Mouse (Mus musculus) pancreas, adult 10 weeks (tissue): ENCODE data around the gene Olfr801. TPM values are rescaled to one million over a fixed set of nuclear protein-coding genes. Genes with fewer than 3 reads are reported as not detected.

Experiments used
- polyA plus RNA-seq: library from polyadenylated mRNA; stranded (reverse); fragments of 350-450 nt; fragmentation: Illumina TruSeq; extraction: RNeasy Lipid Tissue Mini Kit (QIAGEN cat#74804); gene quantifications from one replicate; pipeline ENCODE4 v1.2.3, GENCODE M21; 2015; ENCODE audit warnings: low read depth, low replicate concordance; ENCODE audit not compliant: insufficient read depth

The Olfr801 gene
- not detected for polyA plus RNA-seq

DNA sequence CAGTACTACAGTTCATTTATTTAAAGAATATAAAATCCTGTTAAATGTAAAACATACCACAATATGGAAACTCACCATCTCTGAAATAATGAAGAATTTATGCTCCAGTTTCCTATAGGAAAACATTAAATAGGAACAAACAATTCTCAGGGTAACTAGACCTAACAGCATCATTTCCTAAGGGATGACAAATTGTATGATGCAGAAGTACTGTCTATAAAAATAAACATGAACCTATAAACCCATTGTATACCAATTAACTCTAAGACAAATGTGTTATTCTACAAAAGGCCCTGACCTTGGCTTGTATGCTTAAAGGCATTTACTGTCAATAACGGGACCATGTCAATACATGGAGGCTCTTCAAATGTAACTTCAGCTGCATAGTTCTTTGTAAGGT is at the start of gene Olfr801:
Gene Olfr801 (minus strand): TSS at position 101 of the 400 bp plus-strand sequence.

DNA sequence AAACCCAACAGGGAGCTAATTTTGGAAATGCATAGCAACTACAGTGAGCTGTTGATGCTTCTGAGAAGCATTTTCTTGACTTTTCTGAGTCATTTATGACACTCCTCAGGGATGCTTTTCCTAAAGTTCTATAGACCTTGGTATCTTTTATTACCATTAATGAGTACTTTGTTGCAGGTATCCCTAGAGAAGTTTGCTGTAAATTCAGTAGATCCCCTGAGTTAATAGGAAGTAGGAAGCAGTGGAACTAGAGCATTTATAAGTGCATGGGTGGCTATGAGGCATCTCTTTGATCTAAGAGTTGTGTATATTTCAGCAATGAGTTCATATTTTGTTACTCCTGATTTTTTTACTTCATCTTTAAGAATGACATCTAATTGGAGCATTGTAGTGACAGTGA is 29.2 kb upstream of the Olfr801 start, which contains the start of gene Olfr804:
Gene Olfr804 (plus strand): TSS at position 301 of the 400 bp plus-strand sequence.

DNA sequence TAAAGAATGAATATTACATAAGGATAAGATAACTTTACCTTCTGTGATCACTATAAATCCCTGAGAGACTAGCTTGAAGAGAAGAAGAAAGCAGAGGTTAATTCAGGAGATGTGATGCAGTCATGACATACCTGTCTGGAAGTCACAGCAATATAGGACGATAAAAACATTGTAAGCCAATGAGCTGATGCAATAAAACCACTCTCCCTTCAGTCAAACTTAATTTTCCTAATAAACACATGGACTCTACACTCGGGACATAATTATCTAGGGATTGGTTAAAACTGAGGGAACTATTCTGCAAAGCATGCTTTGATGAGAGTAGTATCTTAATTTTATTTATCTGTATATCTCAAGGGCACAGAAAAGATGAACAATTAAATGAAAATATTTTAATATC is 20.5 kb upstream of the Olfr801 start, which contains the start of gene Olfr803:
Gene Olfr803 (minus strand): TSS at position 101 of the 400 bp plus-strand sequence.

DNA sequence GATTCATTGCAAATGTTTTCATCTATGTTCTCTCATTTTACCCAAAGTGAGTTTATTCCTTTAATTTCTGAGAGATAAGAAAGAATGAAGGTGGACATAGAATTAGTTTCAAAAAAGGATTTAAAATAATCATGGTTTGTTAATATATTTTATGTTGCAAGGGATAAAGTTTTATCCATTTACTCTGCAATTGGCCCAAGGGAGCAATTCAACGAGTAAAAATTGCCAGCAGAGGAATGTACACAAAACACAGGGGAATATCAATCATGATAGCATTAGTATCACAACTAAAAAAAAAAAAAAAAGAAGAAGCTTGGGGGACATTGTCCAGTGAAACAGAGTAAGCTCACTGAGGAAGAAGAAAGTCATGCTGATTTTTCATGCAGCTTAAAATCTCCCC is 14.4 kb upstream of the Olfr801 start, which contains the start of gene Olfr802:
Gene Olfr802 (minus strand): TSS at position 101 of the 400 bp plus-strand sequence.

DNA sequence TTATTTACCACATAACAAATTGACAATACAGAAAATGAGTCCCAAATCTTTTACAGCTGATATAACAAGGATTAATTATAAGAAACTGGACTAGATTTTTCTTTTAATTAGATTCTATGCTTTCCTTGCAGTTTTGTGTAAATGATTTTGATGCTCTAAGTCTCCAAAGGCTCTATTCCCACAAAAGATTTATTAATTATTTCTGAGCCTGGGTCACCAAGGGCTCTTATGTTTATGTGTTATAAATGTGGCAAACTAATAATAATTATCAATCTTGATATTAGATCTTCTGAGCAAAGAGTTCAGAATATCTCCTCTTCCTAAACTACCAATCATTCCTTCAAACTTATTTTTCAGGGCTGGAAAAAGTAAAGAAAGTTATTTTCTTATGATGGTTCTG is 16.3 kb downstream of the Olfr801 start, which contains the start of gene Olfr800:
Gene Olfr800 (plus strand): TSS at position 301 of the 400 bp plus-strand sequence.

DNA sequence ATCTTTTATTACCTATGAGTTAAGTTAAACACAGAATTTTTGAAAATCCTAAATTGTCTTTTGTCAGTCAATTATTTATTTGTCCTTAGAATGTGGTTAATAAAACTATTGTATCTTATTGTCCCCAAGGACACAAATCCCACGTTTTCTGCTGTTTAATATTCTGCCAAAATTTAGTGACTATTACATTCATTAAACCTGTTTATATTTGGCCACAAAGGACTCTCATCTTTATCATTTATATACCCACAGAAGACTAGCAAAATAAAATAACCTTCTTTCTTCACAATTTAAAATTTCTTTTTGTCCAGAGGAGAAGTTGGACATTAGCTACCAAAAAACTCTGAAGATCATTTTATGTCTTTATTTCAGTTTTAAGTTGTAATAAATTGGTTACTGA is 36.5 kb downstream of the Olfr801 start, which contains the start of gene Olfr799:
Gene Olfr799 (plus strand): TSS at position 301 of the 400 bp plus-strand sequence.

DNA sequence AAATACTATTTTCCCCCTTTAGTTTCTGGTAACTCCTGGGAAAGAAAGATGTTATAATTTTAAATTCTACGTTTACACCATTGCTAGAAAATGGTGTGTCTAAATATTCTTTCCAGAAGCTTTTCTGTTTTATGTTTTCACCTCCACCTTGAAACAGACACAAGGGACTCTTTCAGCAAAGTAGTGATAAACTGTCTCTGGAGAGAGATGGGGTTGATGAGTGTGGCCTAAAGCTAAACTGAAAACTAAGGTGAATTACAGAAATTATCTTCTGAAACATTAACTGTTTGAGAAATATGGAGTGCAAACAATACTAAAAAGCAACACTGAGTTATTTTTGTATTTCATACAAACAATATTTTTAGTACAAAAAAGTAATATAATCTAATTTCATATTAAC is 45.8 kb downstream of the Olfr801 start, which contains the start of gene Olfr798:
Gene Olfr798 (minus strand): TSS at position 101 of the 400 bp plus-strand sequence.

Other genes starting within 250 kb of the Olfr801 start
- not detected for gene Olfr786, start 246.6 kb downstream of the Olfr801 start, polyA plus RNA-seq
- not detected for gene Olfr787, start 212.0 kb downstream of the Olfr801 start, polyA plus RNA-seq
- gene Olfr788, start 202.9 kb downstream of the Olfr801 start, polyA plus RNA-seq, result not detected
- not detected for gene Olfr789, start 189.1 kb downstream of the Olfr801 start, polyA plus RNA-seq
- not detected for gene Olfr790, start 175.4 kb downstream of the Olfr801 start, polyA plus RNA-seq
- gene Olfr791, start 152.1 kb downstream of the Olfr801 start, polyA plus RNA-seq, result not detected
- not detected for gene Olfr792, start 134.7 kb downstream of the Olfr801 start, polyA plus RNA-seq
- gene Olfr794, start 106.2 kb downstream of the Olfr801 start, polyA plus RNA-seq, result not detected
- gene Olfr796, start 61.3 kb downstream of the Olfr801 start, polyA plus RNA-seq, result not detected
- gene Olfr798, start 45.9 kb downstream of the Olfr801 start, polyA plus RNA-seq, result not detected
- not detected for gene Olfr799, start 36.4 kb downstream of the Olfr801 start, polyA plus RNA-seq
- not detected for gene Olfr800, start 16.2 kb downstream of the Olfr801 start, polyA plus RNA-seq
- gene Olfr802, start 14.3 kb upstream of the Olfr801 start, polyA plus RNA-seq, result not detected
- not detected for gene Olfr803, start 20.4 kb upstream of the Olfr801 start, polyA plus RNA-seq
- gene Olfr804, start 29.3 kb upstream of the Olfr801 start, polyA plus RNA-seq, result not detected
- not detected for gene Olfr805, start 55.5 kb upstream of the Olfr801 start, polyA plus RNA-seq
- gene Olfr806, start 68.1 kb upstream of the Olfr801 start, polyA plus RNA-seq, result not detected
- gene Olfr807, start 83.9 kb upstream of the Olfr801 start, polyA plus RNA-seq, result not detected
- gene Olfr808, start 91.6 kb upstream of the Olfr801 start, polyA plus RNA-seq, result not detected
- not detected for gene Olfr809, start 100.8 kb upstream of the Olfr801 start, polyA plus RNA-seq
- gene Olfr810, start 121.1 kb upstream of the Olfr801 start, polyA plus RNA-seq, result not detected
- gene Olfr811, start 130.5 kb upstream of the Olfr801 start, polyA plus RNA-seq, result not detected
- gene Olfr812, start 172.2 kb upstream of the Olfr801 start, polyA plus RNA-seq, result not detected
- gene Olfr813, start 181.5 kb upstream of the Olfr801 start, polyA plus RNA-seq, result not detected
- gene Olfr814, start 206.0 kb upstream of the Olfr801 start, polyA plus RNA-seq, result not detected
- gene Olfr815, start 232.0 kb upstream of the Olfr801 start, polyA plus RNA-seq, result not detected
- gene Olfr816, start 241.7 kb upstream of the Olfr801 start, polyA plus RNA-seq, result not detected